In the genomic region with DNA sequence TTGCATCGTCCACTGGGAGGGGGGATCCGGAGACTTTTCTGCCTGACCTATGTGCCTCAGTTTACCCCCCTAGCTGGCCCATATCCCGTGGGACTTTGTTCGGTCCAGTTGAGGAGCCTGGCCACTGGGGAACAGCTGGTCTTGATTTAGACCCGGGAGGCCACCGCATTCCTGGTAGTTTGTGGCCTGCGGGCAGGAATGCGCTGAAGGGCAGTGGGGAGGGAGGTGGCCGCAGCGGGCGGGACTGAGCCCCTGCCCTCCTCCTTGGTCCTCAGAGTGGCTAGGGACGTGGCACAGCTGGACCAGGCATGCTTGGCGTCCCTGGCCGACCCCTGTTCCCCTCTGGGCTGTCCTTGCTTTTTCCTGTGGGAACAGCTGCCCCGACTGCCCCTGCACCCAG, we compare ENCODE assay signal across 8 mouse cellular contexts. TPM values are rescaled to one million over a fixed set of nuclear protein-coding genes. Genes with fewer than 3 reads are reported as not detected.
DNase-seq lines count a peak whose midpoint lies in the region; ATAC-seq and TF ChIP-seq lines count a peak whose summit lies in the region.

No protein-coding gene starts in this region.

- peaks cover 18% of the 10 kb centered on the region for H3K4me1 ChIP-seq in midbrain, embryonic 11.5 days (ENCODE audit: control insufficient read depth, insufficient read depth, low read length)
- H3K4me1 ChIP-seq in midbrain, embryonic 16.5 days (ENCODE audit: control insufficient read depth, insufficient read depth, low read length), result peaks cover 18% of the 10 kb centered on the region
- peaks cover 15% of the 10 kb centered on the region for H3K4me1 ChIP-seq in hindbrain, embryonic 14.5 days (replicated peaks; ENCODE audit: control insufficient read depth, insufficient read depth, low read length)
- peaks cover 19% of the 10 kb centered on the region for H3K4me1 ChIP-seq in lung, adult 2 months (ENCODE audit: control insufficient read depth, insufficient read depth, low read length)
- peaks cover 32% of the 10 kb centered on the region for H3K4me1 ChIP-seq in stomach, embryonic 16.5 days (ENCODE audit: control insufficient read depth, insufficient read depth, low read length)

- H3K9ac ChIP-seq in midbrain, embryonic 11.5 days (ENCODE audit: low read length), result no peak overlapping the region
- H3K9ac ChIP-seq in midbrain, embryonic 16.5 days (ENCODE audit: low read depth, low read length), result no peak overlapping the region
- no peak overlapping the region for H3K9ac ChIP-seq in hindbrain, embryonic 14.5 days
- peak overlapping the region; percentile 92 for H3K9ac ChIP-seq in stomach, embryonic 16.5 days (ENCODE audit: low read length)

- H3K9me3 ChIP-seq in midbrain, embryonic 11.5 days (ENCODE audit: control insufficient read depth, low read length), result peaks cover 5% of the 10 kb centered on the region; the same call in 1 of the 2 replicates
- 0 out of 2 replicates have a peak, but pooled peaks cover 2% of the 10 kb centered on the region for H3K9me3 ChIP-seq in midbrain, embryonic 16.5 days (replicated peaks; ENCODE audit: control insufficient read depth, low read length, poor library complexity, severe bottlenecking)
- peaks cover 11% of the 10 kb centered on the region; the same call in 1 of the 2 replicates for H3K9me3 ChIP-seq in hindbrain, embryonic 14.5 days (ENCODE audit: control insufficient read depth, low read length)
- peaks cover 6% of the 10 kb centered on the region; the same call in 1 of the 2 replicates for H3K9me3 ChIP-seq in stomach, embryonic 16.5 days (replicated peaks; ENCODE audit: control insufficient read depth, low read length)

- peaks cover 38% of the 10 kb centered on the region for H3K27me3 ChIP-seq in midbrain, embryonic 11.5 days (ENCODE audit: control insufficient read depth, insufficient read depth, low read length)
- H3K27me3 ChIP-seq in midbrain, embryonic 16.5 days (ENCODE audit: control insufficient read depth, insufficient read depth, low read depth, low read length), result peaks cover 29% of the 10 kb centered on the region
- peaks cover 43% of the 10 kb centered on the region for H3K27me3 ChIP-seq in hindbrain, embryonic 14.5 days (ENCODE audit: control insufficient read depth, insufficient read depth, low read length)
- H3K27me3 ChIP-seq in stomach, embryonic 16.5 days (ENCODE audit: control insufficient read depth, insufficient read depth, low read length), result no peaks in the 10 kb centered on the region

- TF ChIP-seq POLR2A in lung, adult 2 months (IDR thresholded peaks at IDR 0.05; ENCODE audit: borderline replicate concordance, extremely low read depth, low read depth, low read length), result peak; percentile 62; the same call in 1 of the 2 replicates

- no peak overlapping the region for H3K27ac ChIP-seq in midbrain, embryonic 11.5 days (ENCODE audit: low read depth, low read length)
- no peak overlapping the region for H3K27ac ChIP-seq in midbrain, embryonic 16.5 days (ENCODE audit: low read length)
- no peak overlapping the region for H3K27ac ChIP-seq in hindbrain, embryonic 14.5 days
- H3K27ac ChIP-seq in stomach, embryonic 16.5 days (ENCODE audit: low read length), result peak overlapping the region; percentile 98

- no peak for TF ChIP-seq CTCF in lung, adult 2 months (IDR thresholded peaks at IDR 0.05; ENCODE audit: insufficient read depth, low read length)

- no peak for ATAC-seq in midbrain, embryonic 11.5 days (ENCODE audit: low FRiP score)
- ATAC-seq in midbrain, embryonic 16.5 days, result no peak
- no peak for ATAC-seq in hindbrain, embryonic 14.5 days (ENCODE audit: low FRiP score)
- no peak for ATAC-seq in stomach, embryonic 16.5 days (ENCODE audit: insufficient read depth, low FRiP score)

- H3K4me2 ChIP-seq in midbrain, embryonic 11.5 days, result peak overlapping the region; percentile 15; the same call in 1 of the 2 replicates
- no peak overlapping the region for H3K4me2 ChIP-seq in midbrain, embryonic 16.5 days (ENCODE audit: low read length)
- H3K4me2 ChIP-seq in hindbrain, embryonic 14.5 days (replicated peaks), result peak overlapping the region; percentile 92
- peak overlapping the region; percentile 90 for H3K4me2 ChIP-seq in stomach, embryonic 16.5 days (ENCODE audit: low read depth, low read length)

- DNase-seq in midbrain, embryonic 11.5 days (ENCODE audit: low spot score, missing footprints), result peak; percentile 90
- DNase-seq in hindbrain, embryonic 14.5 days (ENCODE audit: low spot score), result no peak
- DNase-seq in lung, adult 2 months, result peak; percentile 67
- no peak for DNase-seq in adrenal gland, adult 18-20 months (ENCODE audit: low spot score in 2 of 2)
- DNase-seq in cerebellum, adult 11-12 months, result no peak
- no peak for DNase-seq in layer of hippocampus, postnatal 10 days (ENCODE audit: low spot score in 2 of 2)

- 7% methylated on average over 15 of the region's 15 CpGs for WGBS in midbrain, embryonic 11.5 days
- WGBS in midbrain, embryonic 16.5 days, result 14% methylated on average over 15 of the region's 15 CpGs
- 14% methylated on average over 15 of the region's 15 CpGs for WGBS in hindbrain, embryonic 14.5 days
- WGBS in lung, adult 2 months, result 24% methylated on average over 15 of the region's 15 CpGs
- WGBS in stomach, embryonic 16.5 days, result 21% methylated on average over 15 of the region's 15 CpGs

- no peaks in the 10 kb centered on the region for H3K36me3 ChIP-seq in midbrain, embryonic 11.5 days (ENCODE audit: control insufficient read depth, insufficient read depth, low read length)
- no peaks in the 10 kb centered on the region for H3K36me3 ChIP-seq in midbrain, embryonic 16.5 days (ENCODE audit: control insufficient read depth, insufficient read depth, low read length)
- H3K36me3 ChIP-seq in hindbrain, embryonic 14.5 days (replicated peaks; ENCODE audit: control insufficient read depth, insufficient read depth), result no peaks in the 10 kb centered on the region
- peaks cover 27% of the 10 kb centered on the region for H3K36me3 ChIP-seq in stomach, embryonic 16.5 days (ENCODE audit: control insufficient read depth, insufficient read depth, low read length)

- no peak overlapping the region for H3K4me3 ChIP-seq in midbrain, embryonic 11.5 days (ENCODE audit: low read depth, low read length)
- no peak overlapping the region for H3K4me3 ChIP-seq in midbrain, embryonic 16.5 days (ENCODE audit: low read depth, low read length)
- peak overlapping the region; percentile 40; the same call in 1 of the 2 replicates for H3K4me3 ChIP-seq in hindbrain, embryonic 14.5 days (replicated peaks; ENCODE audit: low read length)
- peak overlapping the region; percentile 86 for H3K4me3 ChIP-seq in lung, adult 2 months (replicated peaks; ENCODE audit: extremely low read depth, low read depth, low read length)
- H3K4me3 ChIP-seq in stomach, embryonic 16.5 days (replicated peaks; ENCODE audit: low read length), result peak overlapping the region; percentile 64

RNA-seq across cellular contexts. Expression of gene Cnn2, which starts 1.5 kb away (rescaled TPM):
- polyA plus RNA-seq in midbrain, embryonic 11.5 days (2014; fragmentation: Nextera tagmentation; extraction: Ambion mirVana), result 158 and 160 TPM in 2 replicates
- polyA plus RNA-seq in midbrain, embryonic 16.5 days (2015; fragmentation: Nextera tagmentation; extraction: Ambion mirVana), result 25.7 and 26.2 TPM in 2 replicates
- 28.4 and 37.6 TPM in 2 replicates for polyA plus RNA-seq in hindbrain, embryonic 14.5 days (2014; fragmentation: Nextera tagmentation; extraction: Ambion mirVana)
- polyA plus RNA-seq in lung, adult 2 months (2012; rRNA removed), result 387 and 395 TPM in 2 replicates
- 333 and 334 TPM in 2 replicates for polyA plus RNA-seq in stomach, embryonic 16.5 days (2015; fragmentation: Nextera tagmentation; extraction: Ambion mirVana)
- total RNA-seq in adrenal gland, adult 18-20 months (2021), result 10 to 100 TPM; 28.5 to 49.0 TPM
- total RNA-seq in layer of hippocampus, postnatal 10 days (2021), result 10 to 100 TPM in 1 of 2 experiments, 1 to 10 TPM in 1; 8.2 to 10.3 TPM

RNA-seq across cellular contexts. Expression of gene Tmem259, which starts 5.7 kb away (rescaled TPM):
- polyA plus RNA-seq in midbrain, embryonic 11.5 days (2014; fragmentation: Nextera tagmentation; extraction: Ambion mirVana), result 11.9 and 13.5 TPM in 2 replicates
- polyA plus RNA-seq in midbrain, embryonic 16.5 days (2015; fragmentation: Nextera tagmentation; extraction: Ambion mirVana), result 15.3 and 16.2 TPM in 2 replicates
- polyA plus RNA-seq in hindbrain, embryonic 14.5 days (2014; fragmentation: Nextera tagmentation; extraction: Ambion mirVana), result 22.6 and 22.8 TPM in 2 replicates
- polyA plus RNA-seq in lung, adult 2 months (2012; rRNA removed), result 294 and 318 TPM in 2 replicates
- 5.6 TPM in 2 replicates for polyA plus RNA-seq in stomach, embryonic 16.5 days (2015; fragmentation: Nextera tagmentation; extraction: Ambion mirVana)
- total RNA-seq in adrenal gland, adult 18-20 months (2021), result 100 to 1,000 TPM; 140 to 144 TPM
- 100 to 1,000 TPM; 137 to 139 TPM for total RNA-seq in layer of hippocampus, postnatal 10 days (2021)

RNA-seq across cellular contexts. Expression of gene Abca7, which starts 6.4 kb away (rescaled TPM):
- 2.8 and 2.9 TPM in 2 replicates for polyA plus RNA-seq in midbrain, embryonic 11.5 days (2014; fragmentation: Nextera tagmentation; extraction: Ambion mirVana)
- polyA plus RNA-seq in midbrain, embryonic 16.5 days (2015; fragmentation: Nextera tagmentation; extraction: Ambion mirVana), result 4.1 and 4.8 TPM in 2 replicates
- 4.1 and 4.5 TPM in 2 replicates for polyA plus RNA-seq in hindbrain, embryonic 14.5 days (2014; fragmentation: Nextera tagmentation; extraction: Ambion mirVana)
- polyA plus RNA-seq in lung, adult 2 months (2012; rRNA removed), result 31.4 and 38.2 TPM in 2 replicates
- polyA plus RNA-seq in stomach, embryonic 16.5 days (2015; fragmentation: Nextera tagmentation; extraction: Ambion mirVana), result 6.3 and 7.4 TPM in 2 replicates
- total RNA-seq in adrenal gland, adult 18-20 months (2021), result 10 to 100 TPM; 20.6 to 22.3 TPM
- 10 to 100 TPM in 1 of 2 experiments, 1 to 10 TPM in 1; 9.3 to 10.3 TPM for total RNA-seq in layer of hippocampus, postnatal 10 days (2021)

RNA-seq across cellular contexts. Expression of gene Grin3b, which starts 19.4 kb away (rescaled TPM):
- 0.22 and 0.38 TPM in 2 replicates for polyA plus RNA-seq in midbrain, embryonic 11.5 days (2014; fragmentation: Nextera tagmentation; extraction: Ambion mirVana)
- polyA plus RNA-seq in midbrain, embryonic 16.5 days (2015; fragmentation: Nextera tagmentation; extraction: Ambion mirVana), result 0.20 and 0.28 TPM in 2 replicates
- 0.30 and 0.33 TPM in 2 replicates for polyA plus RNA-seq in hindbrain, embryonic 14.5 days (2014; fragmentation: Nextera tagmentation; extraction: Ambion mirVana)
- polyA plus RNA-seq in lung, adult 2 months (2012; rRNA removed), result 0.33 TPM in 1 of 2 replicates, not detected in the other
- 0.21 and 0.45 TPM in 2 replicates for polyA plus RNA-seq in stomach, embryonic 16.5 days (2015; fragmentation: Nextera tagmentation; extraction: Ambion mirVana)
- total RNA-seq in adrenal gland, adult 18-20 months (2021), result under 1 TPM in 1 of 2 experiments, not detected in 1; 0.19 TPM
- total RNA-seq in layer of hippocampus, postnatal 10 days (2021), result under 1 TPM; 0.13 to 0.27 TPM

RNA-seq across cellular contexts. Expression of gene Arhgap45, which starts 26.6 kb away (rescaled TPM):
- 3.6 and 3.8 TPM in 2 replicates for polyA plus RNA-seq in midbrain, embryonic 11.5 days (2014; fragmentation: Nextera tagmentation; extraction: Ambion mirVana)
- polyA plus RNA-seq in midbrain, embryonic 16.5 days (2015; fragmentation: Nextera tagmentation; extraction: Ambion mirVana), result 1.2 TPM in 2 replicates
- polyA plus RNA-seq in hindbrain, embryonic 14.5 days (2014; fragmentation: Nextera tagmentation; extraction: Ambion mirVana), result 1.1 and 1.7 TPM in 2 replicates
- polyA plus RNA-seq in lung, adult 2 months (2012; rRNA removed), result 102 and 103 TPM in 2 replicates
- polyA plus RNA-seq in stomach, embryonic 16.5 days (2015; fragmentation: Nextera tagmentation; extraction: Ambion mirVana), result 7.8 and 9.7 TPM in 2 replicates
- total RNA-seq in adrenal gland, adult 18-20 months (2021), result 1 to 10 TPM; 5.5 to 7.3 TPM
- 1 to 10 TPM; 3.3 to 3.8 TPM for total RNA-seq in layer of hippocampus, postnatal 10 days (2021)

Comparison
In these comparisons a context has a peak if more than half of its experiments do, and no peak if none do; other contexts are left out.
1. DNase-seq: peak in midbrain, embryonic 11.5 days (single experiment) and lung, adult 2 months (single experiment); none in hindbrain, embryonic 14.5 days (single experiment), adrenal gland, adult 18-20 months (0 of 2), cerebellum, adult 11-12 months (single experiment) and layer of hippocampus, postnatal 10 days (0 of 2).
2. H3K4me3 ChIP-seq: peak in hindbrain, embryonic 14.5 days (single experiment), lung, adult 2 months (single experiment) and stomach, embryonic 16.5 days (single experiment); none in midbrain, embryonic 11.5 days (single experiment) and midbrain, embryonic 16.5 days (single experiment).
3. RNA of gene Tmem259, which starts 5.7 kb away (polyA plus RNA-seq): 294 to 318 TPM in lung, adult 2 months; 22.6 to 22.8 TPM in hindbrain, embryonic 14.5 days, 15.3 to 16.2 TPM in midbrain, embryonic 16.5 days, 11.9 to 13.5 TPM in midbrain, embryonic 11.5 days and 5.6 TPM in stomach, embryonic 16.5 days; every median in the first group is over 10 times any median in the second.